Mouse (Mus musculus) heart, embryonic 15.5 days (tissue): ENCODE measurements around the gene Acaa1b. TPM values are rescaled to one million over a fixed set of nuclear protein-coding genes. Genes with fewer than 3 reads are reported as not detected.

Experiments
- ATAC-seq: fragments of 200-750 bp; cut with Nextera tagmentation; replicated peaks from 2 replicates; pipeline ENCODE4 v1.8.0; 2017; ENCODE audit warnings: low read depth, moderate TSS enrichment; ENCODE audit not compliant: insufficient number of reproducible peaks, insufficient read depth, low FRiP score
- H3K27ac ChIP-seq: fragments of 300-500 bp; sonication (generic); 2 replicates; pipeline ENCODE4 v1.5.1; 2015; ENCODE audit warnings: mild to moderate bottlenecking, inconsistent platforms
- H3K27me3 ChIP-seq: fragments of 300-500 bp; sonication (generic); 2 replicates; pipeline ENCODE4 v1.6.1; 2015; ENCODE audit warnings: inconsistent platforms
- H3K36me3 ChIP-seq: fragments of 300-500 bp; sonication (generic); 2 replicates; pipeline ENCODE4 v1.6.1; 2015; ENCODE audit warnings: mild to moderate bottlenecking, inconsistent platforms
- H3K4me1 ChIP-seq: fragments of 300-500 bp; sonication (generic); replicated peaks from 2 replicates; pipeline ENCODE4 v1.6.1; 2015; ENCODE audit warnings: inconsistent platforms
- H3K4me2 ChIP-seq: fragments of 300-500 bp; sonication (generic); 2 replicates; pipeline ENCODE4 v1.6.1; 2015; ENCODE audit warnings: inconsistent platforms, mild to moderate bottlenecking, moderate library complexity
- H3K4me3 ChIP-seq: fragments of 300-500 bp; sonication (generic); 2 replicates; pipeline ENCODE4 v1.5.1; 2015; ENCODE audit warnings: mild to moderate bottlenecking, inconsistent platforms
- H3K9ac ChIP-seq: fragments of 300-500 bp; sonication (generic); 2 replicates; pipeline ENCODE4 v1.6.1; 2015; ENCODE audit warnings: mild to moderate bottlenecking, inconsistent platforms
- H3K9me3 ChIP-seq: fragments of 300-500 bp; sonication (generic); replicated peaks from 2 replicates; pipeline ENCODE4 v1.6.1; 2016; ENCODE audit warnings: inconsistent platforms
- whole genome bisulfite sequencing: fragments of 180-500 bp; shearing (Covaris S2); methylation state at CpG from one replicate; pipeline ENCODE4 v1.1.7; 2015; ENCODE audit warnings: mixed read lengths; 5-methylcytosine and 5-hydroxymethylcytosine counted together
- polyA plus RNA-seq: library from polyadenylated mRNA; unstranded; fragments of >200 nt; fragmentation: Nextera tagmentation; extraction: Ambion mirVana; gene quantifications from 2 replicates; pipeline ENCODE4 v1.2.1, GENCODE M21; 2015

The Acaa1b gene
- polyA plus RNA-seq, 1 experiment from 2014 or later = 0.62 TPM

GRCm38 (mm10) chr9:119102783-119103113 lies 54.1 kb downstream of the Acaa1b start:
- no peak for ATAC-seq
- Histone ChIP-seq H3K9me3 (no peaks in the 10 kb centered on the region), H3K9ac (peak overlapping the region; percentile 39), H3K4me3 (peak overlapping the region; percentile 58), H3K27me3 (peaks cover 11% of the 10 kb centered on the region), H3K4me2 (peak overlapping the region; percentile 88), H3K36me3 (no peaks in the 10 kb centered on the region), H3K4me1 (peaks cover 5% of the 10 kb centered on the region), H3K27ac (no peak overlapping the region)
- WGBS = 3% methylated on average over 19 of the region's 19 CpGs

- H3K4me3 ChIP-seq = peak within 1 kb of the TSS; percentile 58
- no peaks in the 10 kb centered on the region for H3K36me3 ChIP-seq
- peaks cover 11% of the 10 kb centered on the region for H3K27me3 ChIP-seq
- WGBS = 4% methylated on average over 44 of the region's 44 CpGs
- no peaks in the 10 kb centered on the region for H3K9me3 ChIP-seq
- peak within 1 kb of the TSS; percentile 88 for H3K4me2 ChIP-seq
- H3K9ac ChIP-seq = peak within 1 kb of the TSS; percentile 39
- H3K4me1 ChIP-seq = peaks cover 5% of the 10 kb centered on the region
- H3K27ac ChIP-seq = 0 out of 2 replicates have a peak within 1 kb of the TSS, but pooled peaks have one; percentile 2
- ATAC-seq = peak; percentile 56; the same call in 1 of the 2 replicates
Observed at GRCm38 (mm10) chr9:119101992-119102782, 54.7 kb downstream of the Acaa1b start, which contains the start of gene Dlec1. Gene Dlec1 (plus strand): TSS chr9:119102478.

GRCm38 (mm10) chr9:119100177-119100898 lies 56.6 kb downstream of the Acaa1b start:
- Histone ChIP-seq H3K4me3 (no peak overlapping the region), H3K27me3 (peaks cover 20% of the 10 kb centered on the region), H3K27ac (no peak overlapping the region), H3K9ac (no peak overlapping the region), H3K4me1 (peaks cover 5% of the 10 kb centered on the region), H3K4me2 (no peak overlapping the region), H3K9me3 (no peaks in the 10 kb centered on the region), H3K36me3 (no peaks in the 10 kb centered on the region)
- 13% methylated on average over 15 of the region's 15 CpGs for WGBS
- ATAC-seq = 0 out of 2 replicates have a peak, but pooled peaks have one; percentile 14

Other genes with a start within 250 kb of the Acaa1b start
- gene Ctdspl, start 230.6 kb downstream of the Acaa1b start, polyA plus RNA-seq = 7.1 and 8.9 TPM in 2 replicates
- 8.7 and 12.4 TPM in 2 replicates for gene Vill, start 104.3 kb downstream of the Acaa1b start, polyA plus RNA-seq
- 16.6 and 25.2 TPM in 2 replicates for gene Plcd1, start 63.6 kb downstream of the Acaa1b start, polyA plus RNA-seq
- 0.46 and 0.53 TPM in 2 replicates for gene Dlec1, start 54.6 kb downstream of the Acaa1b start, polyA plus RNA-seq
- not detected in 2 replicates for gene Gm47289, start 2.1 kb upstream of the Acaa1b start, polyA plus RNA-seq
- gene Slc22a13, start 52.0 kb upstream of the Acaa1b start, polyA plus RNA-seq = not detected in 2 replicates
- 6.7 and 8.6 TPM in 2 replicates for gene Oxsr1, start 165.3 kb upstream of the Acaa1b start, polyA plus RNA-seq
- gene Acaa1a, start 182.6 kb upstream of the Acaa1b start, polyA plus RNA-seq = 81.5 and 100 TPM in 2 replicates
- 14.9 and 20.0 TPM in 2 replicates for gene Myd88, start 184.3 kb upstream of the Acaa1b start, polyA plus RNA-seq
- gene Xylb, start 200.3 kb upstream of the Acaa1b start, polyA plus RNA-seq = 1.1 and 2.6 TPM in 2 replicates
- 0.11 and 0.25 TPM in 2 replicates for gene Slc22a14, start 208.5 kb upstream of the Acaa1b start, polyA plus RNA-seq
- gene Acvr2b, start 245.0 kb upstream of the Acaa1b start, polyA plus RNA-seq = 9.5 and 12.6 TPM in 2 replicates